Mouse (Mus musculus): ENCODE measurements around the gene Fktn. TPM values are rescaled to one million over a fixed set of nuclear protein-coding genes. Genes with fewer than 3 reads are reported as not detected.
"Not testable (repeated sequence)": the region's sequence is repeated elsewhere in the genome, so short reads cannot be mapped to it uniquely, and the experiment has no call there.

The Fktn gene
- polyA plus RNA-seq, 1 experiment from 2014 or later: 14.5 TPM

- H3K4me3 ChIP-seq (replicated peaks): no peak overlapping the region
- H3K4me1 ChIP-seq (replicated peaks): 0 out of 2 replicates have a peak, but pooled peaks cover 2% of the 10 kb centered on the region
- H3K27me3 ChIP-seq: peaks cover 5% of the 10 kb centered on the region; the same call in 1 of the 2 replicates
- H3K36me3 ChIP-seq: no peaks in the 10 kb centered on the region
- 31% methylated on average over 18 of the region's 18 CpGs for WGBS
- no peak overlapping the region for H3K27ac ChIP-seq
- no peak for ATAC-seq (ENCODE audit: insufficient number of reproducible peaks, insufficient read depth, low FRiP score, low TSS enrichment, low read depth)
- H3K4me2 ChIP-seq: no peak overlapping the region
- no peaks in the 10 kb centered on the region for H3K9me3 ChIP-seq
- H3K9ac ChIP-seq (replicated peaks): no peak overlapping the region
Measured at GRCm38 (mm10) chr4:53796865-53797772, 83.3 kb downstream of the Fktn start.

- Histone ChIP-seq H3K36me3 (no peaks in the 10 kb centered on the region), H3K27ac (no peak overlapping the region), H3K9ac (replicated peaks) (no peak overlapping the region), H3K4me1 (replicated peaks) (0 out of 2 replicates have a peak, but pooled peaks cover 2% of the 10 kb centered on the region), H3K4me2 (no peak overlapping the region), H3K4me3 (replicated peaks) (no peak overlapping the region), H3K27me3 (peaks cover 5% of the 10 kb centered on the region; the same call in 1 of the 2 replicates), H3K9me3 (peaks cover 3% of the 10 kb centered on the region; the same call in 1 of the 2 replicates)
- WGBS: 67% methylated on average over 7 of the region's 7 CpGs
- no peak for ATAC-seq (ENCODE audit: insufficient number of reproducible peaks, insufficient read depth, low FRiP score, low TSS enrichment, low read depth)
Measured at GRCm38 (mm10) chr4:53798896-53799676, 85.3 kb downstream of the Fktn start.

- peaks cover 5% of the 10 kb centered on the region; the same call in 1 of the 2 replicates for H3K27me3 ChIP-seq
- 0 out of 2 replicates have a peak, but pooled peaks cover 2% of the 10 kb centered on the region for H3K4me1 ChIP-seq (replicated peaks)
- no peak overlapping the region for H3K4me3 ChIP-seq (replicated peaks)
- no peak overlapping the region for H3K9ac ChIP-seq (replicated peaks)
- ATAC-seq (ENCODE audit: insufficient number of reproducible peaks, insufficient read depth, low FRiP score, low TSS enrichment, low read depth): no peak
- H3K27ac ChIP-seq: no peak overlapping the region
- 58% methylated on average over 1 of the region's 1 CpGs for WGBS
- H3K36me3 ChIP-seq: no peaks in the 10 kb centered on the region
- peaks cover 6% of the 10 kb centered on the region; the same call in 1 of the 2 replicates for H3K9me3 ChIP-seq
- H3K4me2 ChIP-seq: no peak overlapping the region
Measured at GRCm38 (mm10) chr4:53799753-53800152, 86.0 kb downstream of the Fktn start.

GRCm38 (mm10) chr4:53803674-53804073 lies 89.9 kb downstream of the Fktn start:
- H3K27ac ChIP-seq, H3K4me2 ChIP-seq: not testable (repeated sequence)
- 94% methylated on average over 8 of the region's 8 CpGs for WGBS

GRCm38 (mm10) chr4:53806428-53806827 lies 92.6 kb downstream of the Fktn start:
- not testable (repeated sequence) for H3K36me3 ChIP-seq; ATAC-seq (ENCODE audit: insufficient number of reproducible peaks, insufficient read depth, low FRiP score, low TSS enrichment, low read depth); H3K9me3 ChIP-seq; H3K4me2 ChIP-seq; H3K27me3 ChIP-seq; H3K4me3 ChIP-seq (replicated peaks); H3K9ac ChIP-seq (replicated peaks); H3K27ac ChIP-seq; H3K4me1 ChIP-seq (replicated peaks)
- WGBS: 77% methylated on average over 6 of the region's 6 CpGs

More at GRCm38 (mm10) chr4:53803674-53804073, 89.9 kb downstream of the Fktn start:
- H3K36me3 ChIP-seq; H3K27me3 ChIP-seq; H3K9ac ChIP-seq (replicated peaks); H3K4me1 ChIP-seq (replicated peaks); ATAC-seq (ENCODE audit: insufficient number of reproducible peaks, insufficient read depth, low FRiP score, low TSS enrichment, low read depth); H3K9me3 ChIP-seq; H3K4me3 ChIP-seq (replicated peaks): not testable (repeated sequence)

- no peaks in the 10 kb centered on the region for H3K9me3 ChIP-seq
- no peak overlapping the region for H3K4me3 ChIP-seq (replicated peaks)
- H3K27me3 ChIP-seq: no peaks in the 10 kb centered on the region
- no peak overlapping the region for H3K27ac ChIP-seq
- H3K4me2 ChIP-seq: no peak overlapping the region
- 73% methylated on average over 5 of the region's 5 CpGs for WGBS
- ATAC-seq (ENCODE audit: insufficient number of reproducible peaks, insufficient read depth, low FRiP score, low TSS enrichment, low read depth): no peak
- no peaks in the 10 kb centered on the region for H3K36me3 ChIP-seq
- H3K4me1 ChIP-seq (replicated peaks): no peaks in the 10 kb centered on the region
- H3K9ac ChIP-seq (replicated peaks): no peak overlapping the region
Measured at GRCm38 (mm10) chr4:53818320-53818719, 104.5 kb downstream of the Fktn start.

GRCm38 (mm10) chr4:53823697-53824096 lies 109.9 kb downstream of the Fktn start:
- no peaks in the 10 kb centered on the region for H3K9me3 ChIP-seq
- 68% methylated on average over 6 of the region's 6 CpGs for WGBS
- ATAC-seq (ENCODE audit: insufficient number of reproducible peaks, insufficient read depth, low FRiP score, low TSS enrichment, low read depth): no peak

GRCm38 (mm10) chr4:53824831-53825230 lies 111.0 kb downstream of the Fktn start:
- Histone ChIP-seq H3K9ac (replicated peaks) (no peak overlapping the region), H3K27me3 (no peaks in the 10 kb centered on the region), H3K4me2 (no peak overlapping the region), H3K9me3 (no peaks in the 10 kb centered on the region), H3K4me1 (replicated peaks) (0 out of 2 replicates have a peak, but pooled peaks cover 5% of the 10 kb centered on the region), H3K36me3 (no peaks in the 10 kb centered on the region), H3K27ac (no peak overlapping the region), H3K4me3 (replicated peaks) (no peak overlapping the region)
- no peak for ATAC-seq (ENCODE audit: insufficient number of reproducible peaks, insufficient read depth, low FRiP score, low TSS enrichment, low read depth)
- 46% methylated on average over 4 of the region's 4 CpGs for WGBS

More at GRCm38 (mm10) chr4:53823697-53824096, 109.9 kb downstream of the Fktn start:
- Histone ChIP-seq H3K27me3 (no peaks in the 10 kb centered on the region), H3K36me3 (no peaks in the 10 kb centered on the region), H3K4me3 (replicated peaks) (no peak overlapping the region), H3K4me2 (no peak overlapping the region), H3K9ac (replicated peaks) (no peak overlapping the region), H3K4me1 (replicated peaks) (0 out of 2 replicates have a peak, but pooled peaks cover 5% of the 10 kb centered on the region), H3K27ac (no peak overlapping the region)

- H3K9me3 ChIP-seq: no peaks in the 10 kb centered on the region
- peak within 1 kb of the TSS; percentile 62 for H3K4me2 ChIP-seq
- WGBS: under 1% methylated on average over 55 of the region's 55 CpGs
- ATAC-seq (ENCODE audit: insufficient number of reproducible peaks, insufficient read depth, low FRiP score, low TSS enrichment, low read depth): peak; percentile 83
- H3K27me3 ChIP-seq: no peaks in the 10 kb centered on the region
- no peaks in the 10 kb centered on the region for H3K36me3 ChIP-seq
- H3K27ac ChIP-seq: no peak within 1 kb of the TSS
- H3K4me3 ChIP-seq (replicated peaks): peak within 1 kb of the TSS; percentile 83
- 0 out of 2 replicates have a peak, but pooled peaks cover 5% of the 10 kb centered on the region for H3K4me1 ChIP-seq (replicated peaks)
- peak within 1 kb of the TSS; percentile 73 for H3K9ac ChIP-seq (replicated peaks)
Measured at GRCm38 (mm10) chr4:53825821-53826605, 112.2 kb downstream of the Fktn start, which contains the start of gene Tmem38b. TSS of gene Tmem38b (plus strand) at chr4:53826045.

GRCm38 (mm10) chr4:53826641-53827248 lies 112.9 kb downstream of the Fktn start:
- peak overlapping the region; percentile 62 for H3K4me2 ChIP-seq
- 0 out of 2 replicates have a peak, but pooled peaks cover 5% of the 10 kb centered on the region for H3K4me1 ChIP-seq (replicated peaks)
- H3K36me3 ChIP-seq: no peaks in the 10 kb centered on the region
- ATAC-seq (ENCODE audit: insufficient number of reproducible peaks, insufficient read depth, low FRiP score, low TSS enrichment, low read depth): no peak
- H3K27me3 ChIP-seq: no peaks in the 10 kb centered on the region
- H3K27ac ChIP-seq: no peak overlapping the region
- peak overlapping the region; percentile 83 for H3K4me3 ChIP-seq (replicated peaks)
- no peaks in the 10 kb centered on the region for H3K9me3 ChIP-seq
- WGBS: 18% methylated on average over 11 of the region's 11 CpGs
- H3K9ac ChIP-seq (replicated peaks): peak overlapping the region; percentile 73; the same call in 1 of the 2 replicates
